Mouse (Mus musculus) adrenal gland, adult (tissue): ENCODE measurements around the gene Wipi1.

Source experiments
- DNase-seq, 2 experiments: peaks; one replicate each; pipeline ENCODE4 v3.0.0; 2022 to 2023; ENCODE audit warnings: low spot score in 1 of 2; ENCODE audit not compliant: inconsistent age in 2 of 2

The Wipi1 gene

DNA sequence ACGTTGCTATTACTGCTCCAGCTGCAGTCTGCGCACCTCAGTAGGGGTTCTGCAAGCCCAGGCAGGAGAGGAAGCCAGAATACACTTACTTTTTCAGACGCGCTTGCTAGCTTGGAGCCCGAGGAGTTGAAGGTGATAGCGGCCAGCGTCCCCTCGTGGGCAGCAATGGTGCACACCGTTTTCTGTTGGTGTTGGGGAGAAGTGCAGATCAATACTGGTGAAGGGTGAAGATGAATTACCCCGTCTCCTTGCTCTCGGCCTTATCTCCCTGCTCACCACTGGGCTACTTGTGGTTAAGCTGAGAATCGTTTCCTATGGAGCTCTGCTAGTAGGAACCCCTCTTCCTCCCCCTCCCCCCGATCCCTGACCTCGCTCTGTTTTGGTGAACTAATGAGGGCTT is 27.8 kb downstream of the Wipi1 start:
- no peak for DNase-seq

DNA sequence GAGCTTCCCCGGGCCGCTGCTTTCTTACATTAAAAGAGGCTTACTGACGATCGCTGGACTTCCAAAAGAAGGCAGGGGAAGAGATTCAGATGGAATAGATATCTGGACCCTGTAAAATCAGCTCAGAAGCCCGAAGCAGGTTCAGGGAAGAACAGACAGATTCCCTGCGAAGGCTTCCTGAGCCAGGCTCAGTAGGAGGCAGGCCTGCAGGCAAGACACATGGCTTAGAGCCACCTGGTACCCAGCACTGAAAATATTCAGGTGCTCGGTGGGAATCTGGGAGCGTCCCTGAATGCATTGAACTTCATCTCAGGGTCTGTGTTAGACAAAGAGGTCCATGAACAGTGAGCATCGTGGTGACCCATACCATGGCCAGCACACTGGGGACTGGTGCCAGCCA is 31.8 kb downstream of the Wipi1 start:
- DNase-seq: no peak

DNA sequence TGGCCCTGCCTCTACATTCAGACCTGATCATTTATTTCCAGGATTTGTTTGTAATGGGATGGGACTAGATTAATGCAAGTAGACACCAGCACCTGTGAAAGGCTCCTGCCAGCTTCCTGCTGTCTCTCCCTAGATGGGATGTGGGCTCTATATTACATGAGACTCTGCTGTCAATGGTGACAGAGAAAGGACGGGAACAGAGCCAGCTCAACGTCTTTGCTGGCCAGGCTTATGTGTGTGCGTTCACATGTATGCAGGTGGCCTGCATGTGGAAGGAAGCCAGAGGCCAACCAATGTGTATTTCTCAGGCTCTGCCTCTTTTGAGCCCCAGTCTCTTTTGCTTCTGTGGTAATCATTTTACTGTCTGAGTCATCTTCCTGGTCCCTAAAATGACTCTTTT is 33.2 kb downstream of the Wipi1 start:
- DNase-seq: no peak

DNA sequence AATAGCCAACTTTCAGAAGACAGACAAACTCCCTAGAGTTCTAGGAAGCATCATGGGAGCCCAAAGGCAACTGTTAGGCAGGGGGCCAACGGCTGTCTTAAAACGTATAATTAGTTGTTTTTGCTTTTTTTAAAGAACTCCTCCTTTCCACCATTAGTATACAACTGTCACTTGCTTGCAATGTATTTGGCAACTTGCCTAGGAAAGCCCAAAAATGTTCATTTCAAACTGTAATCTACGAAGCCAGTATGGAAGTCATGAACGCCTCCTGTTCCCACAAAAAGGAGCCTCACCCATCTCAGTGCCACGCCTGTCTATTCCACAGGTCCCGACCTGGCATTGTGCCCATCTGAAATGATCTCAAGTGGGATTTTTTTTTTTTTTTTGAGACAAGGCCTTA is 35.9 kb downstream of the Wipi1 start:
- no peak for DNase-seq

DNA sequence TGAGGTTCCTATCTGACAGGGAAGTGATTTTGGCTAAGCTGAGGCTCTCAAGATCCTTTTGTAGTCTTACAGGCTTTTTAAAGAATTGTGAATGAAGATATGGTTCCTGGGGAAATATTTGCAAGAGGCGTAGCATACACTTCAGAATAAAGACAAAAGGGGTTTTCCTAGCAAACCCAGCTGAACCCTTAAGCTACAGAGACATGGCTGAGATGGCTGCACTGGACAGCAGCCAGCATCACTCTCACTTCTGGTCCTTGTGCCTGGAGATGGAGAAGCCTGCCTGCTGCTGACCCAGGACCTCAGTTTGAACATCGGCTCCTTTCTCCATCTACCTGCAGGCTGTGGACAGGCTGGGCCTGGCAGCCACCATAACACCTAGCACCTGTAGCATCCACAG is 37.2 kb downstream of the Wipi1 start:
- no peak for DNase-seq

DNA sequence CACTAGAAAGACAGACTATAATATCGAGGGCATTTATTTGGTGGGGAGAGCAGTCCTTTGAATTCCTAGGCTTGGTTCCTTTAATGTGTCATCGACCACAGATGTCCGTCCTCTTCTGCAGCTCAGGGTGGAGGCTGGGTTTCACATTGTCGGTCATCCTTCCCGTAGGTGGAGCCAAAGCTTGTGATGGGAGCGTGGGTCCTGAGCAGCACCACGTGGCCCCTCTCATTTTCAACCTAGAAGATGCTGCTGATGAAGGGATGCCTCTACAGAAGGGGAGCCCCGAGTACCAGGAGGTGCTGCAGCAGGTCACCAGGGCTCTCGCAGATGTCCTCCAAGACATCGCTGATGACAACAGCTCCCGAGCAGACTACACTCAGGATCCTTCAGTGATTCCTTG is 39.7 kb downstream of the Wipi1 start:
- no peak for DNase-seq

DNA sequence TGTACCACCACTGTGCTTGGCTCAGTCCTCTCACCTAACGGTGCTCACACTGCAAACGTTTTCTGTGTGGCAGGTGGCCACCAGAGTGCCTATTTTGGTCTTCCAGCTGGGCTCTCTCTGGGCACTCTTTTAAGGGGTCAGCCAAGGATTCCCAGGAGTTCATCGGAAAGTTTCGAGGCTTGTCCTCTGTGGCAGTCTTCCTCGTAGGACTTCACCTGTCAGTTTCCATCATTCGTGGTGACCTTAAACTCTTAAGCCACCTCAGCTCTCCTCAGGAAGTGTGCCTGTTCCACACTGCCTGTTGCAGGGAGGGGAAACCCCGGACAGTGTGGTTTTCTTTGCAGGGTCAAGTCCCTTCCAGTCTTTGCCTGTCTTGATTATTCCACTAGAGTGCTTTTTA is 42.0 kb downstream of the Wipi1 start:
- no peak for DNase-seq

DNA sequence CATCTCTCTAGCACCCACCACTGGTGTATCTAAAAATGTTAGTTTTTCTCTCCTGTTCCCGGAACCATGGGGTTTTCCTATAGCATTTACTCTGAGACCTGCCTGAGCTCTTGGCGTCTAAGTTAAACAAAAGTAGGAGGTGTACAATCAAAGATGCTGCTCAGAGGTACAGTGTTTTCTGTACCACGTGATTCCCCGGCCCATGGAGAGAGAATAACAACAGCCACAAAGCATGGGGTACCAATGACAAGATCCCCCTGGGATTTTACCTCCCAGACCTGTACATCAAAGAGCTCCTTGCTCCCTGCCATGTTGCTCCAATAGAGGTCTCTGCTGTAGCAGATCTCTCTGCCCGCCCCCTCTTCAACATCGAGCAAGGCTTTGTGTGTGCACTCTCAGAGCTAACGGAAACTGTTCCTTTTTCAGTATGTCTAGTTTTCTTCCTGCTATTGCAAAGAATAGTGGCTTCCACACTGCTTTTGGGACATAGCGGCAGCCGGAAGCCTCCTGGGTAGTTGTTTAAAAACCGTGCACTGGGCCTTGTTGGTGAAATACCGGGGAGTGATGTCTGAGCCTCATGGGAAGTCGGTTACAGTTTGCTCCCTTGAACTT is 42.7 kb downstream of the Wipi1 start:
- no peak for DNase-seq

DNA sequence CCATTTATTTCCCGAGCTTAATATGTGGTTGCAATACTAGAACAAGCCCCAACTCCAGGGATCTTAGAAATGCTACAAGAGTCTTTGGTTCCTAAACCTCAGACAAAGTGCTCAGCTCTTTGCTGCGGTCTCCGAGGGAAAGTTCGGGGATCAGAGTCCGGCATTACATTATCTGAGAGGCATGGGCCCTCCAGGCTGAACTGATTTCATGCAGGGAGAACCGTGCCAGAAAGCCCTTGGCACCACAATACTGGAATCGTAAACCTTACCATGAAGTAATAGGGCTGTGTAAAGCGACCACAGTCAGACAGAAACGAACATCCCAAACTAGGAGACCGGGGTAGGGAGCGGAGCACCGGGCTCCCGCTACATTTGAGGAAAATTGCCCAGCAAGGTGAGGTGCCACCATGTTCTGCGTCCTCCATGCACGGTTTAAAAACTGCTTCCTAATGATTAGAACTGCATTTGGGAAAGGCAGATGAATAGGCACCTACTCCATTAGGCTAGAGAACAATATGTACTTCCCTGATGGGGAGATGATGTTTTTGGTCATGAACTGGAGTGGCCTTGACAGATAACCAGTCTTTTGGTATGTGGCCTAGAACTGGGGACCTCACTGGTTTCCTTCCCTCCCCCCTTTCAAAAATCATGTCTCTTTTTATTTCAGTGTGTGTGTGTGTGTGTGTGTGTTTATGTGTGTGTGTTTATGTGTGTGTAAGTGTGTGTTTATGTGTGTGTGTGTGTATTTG is 47.1 kb downstream of the Wipi1 start:
- DNase-seq: no peak

DNA sequence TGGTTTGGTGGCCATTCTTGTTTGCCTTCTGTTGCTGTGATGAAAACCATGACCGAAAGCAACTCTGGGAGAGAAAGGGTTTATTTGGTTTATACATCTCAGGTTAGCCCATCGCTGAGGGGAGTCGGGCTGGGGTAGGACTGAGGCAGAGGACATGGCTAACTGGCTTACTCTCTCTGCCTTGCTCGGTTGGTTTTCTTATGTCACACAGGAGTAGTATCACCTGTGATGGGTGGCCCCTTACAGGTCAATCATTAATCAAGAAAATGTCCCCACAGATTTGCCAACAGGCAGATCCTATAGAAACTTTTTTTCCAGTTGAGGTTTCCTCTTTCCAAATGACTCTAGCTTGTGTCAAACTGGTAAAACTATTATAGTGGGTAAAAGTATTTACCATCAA is 48.1 kb downstream of the Wipi1 start:
- DNase-seq: no peak

DNA sequence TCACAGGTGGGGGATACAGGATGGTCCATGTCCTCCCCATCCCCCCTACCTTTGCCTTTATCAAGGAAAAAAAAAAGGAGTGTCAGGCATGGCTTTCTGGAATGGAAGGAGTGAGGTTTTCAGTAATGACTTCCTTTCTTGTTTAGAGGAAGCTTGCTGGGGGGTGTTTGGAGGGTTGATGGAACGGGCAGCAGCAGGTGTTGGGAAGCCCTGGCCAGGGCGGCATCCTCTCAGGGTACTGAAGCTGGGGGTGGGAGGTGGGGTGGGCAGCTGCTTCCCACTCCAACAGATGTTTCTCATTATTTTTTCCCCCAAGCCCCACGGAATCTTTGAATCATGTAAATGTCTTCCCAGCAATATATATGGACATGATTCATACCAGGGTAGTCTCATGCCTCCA is 50.3 kb downstream of the Wipi1 start:
- DNase-seq: no peak

DNA sequence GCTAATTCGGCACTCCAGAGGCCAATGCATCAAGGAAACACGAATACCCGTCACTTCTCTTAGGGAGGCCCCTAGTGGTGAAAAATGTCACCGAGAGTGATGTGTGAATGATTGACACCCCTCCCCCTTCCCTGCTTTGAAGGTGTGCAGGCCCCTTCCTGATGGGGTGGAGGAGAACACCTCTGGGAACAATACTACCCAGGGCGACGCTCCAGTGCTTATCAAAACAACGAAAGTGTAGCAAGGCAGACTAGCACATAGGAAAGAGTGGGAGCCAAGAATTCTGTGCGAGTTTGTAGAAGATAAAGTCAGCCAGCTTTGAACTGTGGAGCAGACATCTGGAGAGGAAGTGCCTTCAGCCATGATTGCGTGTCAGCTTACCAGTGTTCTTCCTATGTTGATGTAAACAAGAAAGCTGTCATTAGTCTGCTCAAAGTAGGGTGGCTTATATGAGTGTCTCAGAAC is 50.9 kb downstream of the Wipi1 start:
- DNase-seq: no peak

DNA sequence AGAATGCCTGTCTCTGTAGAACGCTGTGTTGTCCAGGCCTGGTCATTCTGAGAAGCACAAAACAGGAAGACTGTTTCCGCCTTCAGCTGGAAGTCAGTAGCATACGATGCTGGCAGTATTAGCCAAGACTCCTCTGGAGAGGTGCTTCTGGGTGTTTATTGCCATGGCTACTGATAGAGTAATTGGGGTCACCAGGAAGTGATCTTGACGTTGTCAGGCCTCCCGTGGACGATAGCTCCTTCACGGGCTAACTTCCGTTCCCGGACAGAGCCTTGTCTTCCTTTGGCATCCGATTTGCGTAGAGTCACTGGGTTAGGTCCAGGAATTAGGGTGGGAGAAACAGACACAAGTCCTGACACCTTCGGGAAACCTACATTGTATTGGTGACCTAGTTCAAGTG is 52.5 kb downstream of the Wipi1 start:
- DNase-seq: peak in 1 of 2 experiments; percentile 36

DNA sequence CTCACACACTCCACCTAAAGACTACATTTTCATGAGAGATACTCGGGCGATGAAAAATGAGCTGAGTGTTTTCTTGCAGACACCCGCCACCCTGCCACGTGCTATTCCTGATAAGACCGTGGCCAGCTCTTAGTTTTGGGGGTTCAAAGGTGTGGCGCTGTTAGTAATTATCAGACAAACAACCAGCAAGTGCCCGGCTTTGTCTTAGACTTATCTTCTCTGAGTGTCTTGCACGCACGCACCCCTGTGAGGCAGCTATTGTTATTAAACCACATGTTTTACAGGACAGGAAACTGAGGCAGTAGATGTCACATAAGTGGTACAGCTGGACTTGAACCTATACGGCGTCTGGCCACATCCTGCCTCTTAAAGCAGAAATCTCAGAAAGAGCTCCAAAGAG is 54.3 kb downstream of the Wipi1 start:
- no peak for DNase-seq

DNA sequence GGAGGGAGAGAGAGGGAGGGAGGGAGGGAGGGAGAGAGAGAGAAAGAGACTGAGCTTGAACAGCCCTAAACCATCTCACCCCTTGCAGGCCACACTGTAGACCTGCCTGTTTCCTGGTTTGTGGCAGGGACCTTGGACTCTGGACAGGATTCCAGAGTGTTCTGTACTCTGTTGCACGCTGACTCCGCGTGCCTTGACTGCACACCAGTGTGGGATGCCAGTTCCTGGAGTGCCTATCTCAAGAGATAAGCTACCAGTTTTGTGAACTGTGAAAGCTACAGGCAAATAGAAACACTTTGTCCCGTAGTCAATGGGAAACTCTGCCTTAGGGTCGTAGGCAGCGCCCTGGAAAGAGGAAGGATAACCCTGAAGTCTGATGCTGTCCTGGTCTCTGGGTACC is 55.6 kb downstream of the Wipi1 start:
- peak in 1 of 2 experiments; percentile 33 for DNase-seq

DNA sequence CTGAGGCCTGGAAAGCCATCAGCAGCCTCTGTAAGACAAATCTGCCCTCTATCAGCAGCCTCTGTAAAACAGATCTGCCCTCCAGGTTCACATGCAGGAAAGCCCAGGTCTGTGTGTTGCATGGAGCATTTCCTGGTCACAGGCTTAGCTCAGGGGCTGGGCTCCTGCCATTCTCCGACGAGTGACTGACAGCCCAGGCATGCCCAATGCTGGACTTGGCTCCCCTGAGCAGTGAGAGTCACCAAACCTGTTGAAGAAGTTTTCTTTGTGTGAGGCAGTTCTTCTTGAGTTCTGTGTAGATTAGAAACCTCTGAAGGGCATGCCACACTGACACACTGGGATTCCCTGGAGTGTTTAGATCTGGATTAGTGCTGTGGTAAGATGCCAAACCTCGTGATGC is 57.3 kb downstream of the Wipi1 start:
- no peak for DNase-seq

DNA sequence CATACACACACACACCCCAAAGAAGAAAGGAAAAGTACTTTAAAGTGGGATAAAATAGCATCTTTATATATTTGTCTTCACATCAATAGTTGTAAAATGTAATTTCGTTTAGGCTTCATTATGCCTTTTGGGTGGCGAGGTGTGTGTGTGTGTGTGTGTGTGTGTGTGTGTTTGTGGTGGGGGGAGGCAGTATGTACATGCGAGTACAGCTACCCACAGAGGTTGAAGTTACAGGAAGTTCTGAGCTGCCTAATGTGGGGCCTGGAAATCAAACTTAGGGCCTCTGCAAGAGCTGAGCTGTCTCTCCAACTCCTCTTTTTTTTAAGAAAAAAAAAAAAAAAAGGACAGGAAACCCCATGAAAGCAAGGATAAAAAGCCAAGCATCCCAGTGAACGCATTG is 57.8 kb downstream of the Wipi1 start:
- DNase-seq: no peak

DNA sequence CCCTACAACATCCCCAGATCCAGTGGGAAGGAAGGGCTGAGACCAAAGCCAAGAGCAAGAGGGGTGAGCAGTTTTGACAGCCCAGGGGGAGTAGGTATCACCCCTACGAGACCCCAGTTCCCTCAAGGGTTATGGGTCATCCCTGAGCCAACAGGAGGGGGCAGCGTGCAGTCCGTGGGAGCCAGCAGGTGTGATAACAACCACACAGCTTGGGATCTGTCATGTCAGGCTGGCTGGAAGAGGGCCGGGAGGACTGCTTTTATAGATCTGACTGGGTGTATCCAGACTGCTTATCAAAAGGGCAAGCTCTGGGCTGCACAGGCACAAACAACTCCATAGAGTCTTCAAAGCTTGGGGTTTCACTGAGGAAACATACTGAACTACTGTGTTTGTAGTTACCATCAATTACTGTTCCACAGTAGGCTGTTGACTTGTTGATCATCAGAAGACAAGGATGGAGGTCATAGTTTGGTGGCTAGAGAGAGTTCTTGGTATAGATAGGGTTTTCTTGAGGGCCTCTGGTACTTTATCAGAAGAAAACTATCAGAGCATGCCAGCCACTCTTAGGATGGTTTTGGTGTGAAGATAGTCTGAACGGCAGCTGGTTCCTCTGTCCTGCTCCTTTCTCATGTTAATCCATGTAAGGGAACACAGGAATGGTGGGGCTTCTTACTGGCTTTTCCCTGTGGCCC is 62.0 kb downstream of the Wipi1 start:
- DNase-seq: no peak

DNA sequence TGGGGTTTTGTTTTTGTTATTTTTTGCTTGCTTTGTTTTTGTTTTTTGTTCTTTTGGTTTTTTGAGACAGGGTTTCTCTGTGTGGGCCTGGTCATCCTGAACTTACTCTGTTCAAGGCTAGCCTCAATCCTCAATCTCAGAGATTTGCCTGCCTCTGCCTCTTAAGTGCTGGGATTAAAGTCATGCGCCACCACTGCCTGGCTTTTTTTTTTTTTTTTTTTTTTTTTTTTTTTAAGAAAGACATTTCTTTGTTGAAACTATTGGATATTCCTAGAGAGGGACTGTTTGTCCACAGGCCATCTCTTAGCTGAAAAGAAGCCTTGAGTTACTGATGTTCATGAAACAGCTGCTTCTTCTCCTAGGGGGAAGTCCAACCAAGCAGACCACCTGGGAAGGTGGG is 64.1 kb downstream of the Wipi1 start:
- no peak for DNase-seq

DNA sequence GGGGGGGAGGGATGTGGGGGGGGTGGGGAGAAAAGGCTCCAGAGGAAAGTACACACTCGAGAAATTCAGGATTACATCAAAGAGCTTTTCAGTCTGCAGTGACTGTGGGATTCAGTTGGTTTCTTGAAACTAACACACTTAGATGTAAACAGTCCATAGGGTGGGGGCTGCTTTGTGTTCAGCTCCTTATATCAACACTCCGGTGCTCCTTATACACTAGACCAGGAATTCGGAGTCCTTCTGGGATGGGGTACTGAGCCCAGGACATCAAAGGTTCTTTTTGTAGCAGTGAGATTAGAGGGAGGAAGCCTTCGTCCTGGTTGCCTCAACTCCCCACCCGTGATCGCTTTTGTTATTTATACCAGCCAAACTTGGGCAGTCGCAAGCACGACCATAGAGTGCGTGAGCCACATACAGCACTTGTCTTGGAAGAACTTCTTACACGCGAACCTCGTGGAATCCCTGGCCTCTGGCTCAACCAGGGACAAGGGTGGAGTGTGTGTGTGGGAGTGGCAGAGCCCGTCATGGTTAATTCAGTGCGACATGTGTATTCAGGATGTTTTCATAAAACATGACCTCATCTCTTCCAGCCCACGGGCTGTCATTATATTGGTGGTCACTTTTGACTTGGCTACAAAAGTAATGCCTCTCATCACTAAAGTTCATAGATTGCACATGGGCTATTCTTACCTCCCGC is 65.3 kb downstream of the Wipi1 start:
- DNase-seq: no peak

DNA sequence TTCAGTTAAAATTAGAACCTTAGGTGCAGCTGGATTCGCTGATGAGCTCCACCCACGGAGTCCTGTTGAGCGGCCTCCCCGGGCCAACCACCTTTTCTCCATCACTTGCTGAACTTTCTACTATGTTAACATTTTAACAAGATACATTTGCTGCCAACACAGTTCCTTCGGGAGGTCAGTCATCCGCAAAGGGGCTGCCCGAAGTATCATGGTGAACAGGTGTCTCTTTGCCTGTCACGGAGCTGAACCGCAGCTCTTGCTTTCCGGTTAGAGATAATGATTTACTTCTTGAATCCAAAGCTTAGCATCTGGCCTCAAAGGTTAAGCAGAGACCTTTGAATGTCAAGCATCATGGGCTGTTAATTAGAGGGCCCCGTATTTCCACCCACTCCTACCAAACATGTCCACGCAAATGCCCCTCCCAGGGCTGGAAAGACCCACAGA is 66.0 kb downstream of the Wipi1 start:
- no peak for DNase-seq

DNA sequence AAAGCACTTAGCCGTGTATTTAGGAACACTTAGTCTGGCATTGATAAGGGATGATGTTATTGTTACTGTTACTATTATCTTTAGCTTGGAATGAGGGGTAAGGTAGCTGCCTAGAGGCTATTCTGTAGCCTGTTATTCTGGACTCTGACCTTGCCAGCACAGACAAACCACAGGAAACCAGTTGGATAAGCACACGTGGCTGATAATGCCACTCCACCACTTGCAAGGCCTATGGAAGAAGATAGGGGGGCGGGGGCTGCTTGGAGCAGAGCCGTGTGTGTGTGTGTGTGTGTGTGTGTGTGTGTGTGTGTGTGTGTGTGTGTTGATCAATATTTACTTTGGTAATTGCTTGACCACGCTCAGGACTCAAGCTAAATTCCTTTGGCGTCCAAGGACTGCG is 66.5 kb downstream of the Wipi1 start:
- DNase-seq: no peak
